Mouse (Mus musculus) embryonic facial prominence, embryonic 14.5 days (tissue): ENCODE results near the gene Cd69. TPM values are rescaled to one million over a fixed set of nuclear protein-coding genes. Genes with fewer than 3 reads are reported as not detected.

Experiments
- ATAC-seq: fragments of 200-750 bp; cut with Nextera tagmentation; 2 replicates; pipeline ENCODE4 v1.8.0; 2017; ENCODE audit warnings: low read depth, moderate number of reproducible peaks, moderate TSS enrichment
- DNase-seq: peaks from one replicate; pipeline ENCODE4 v3.0.0-alpha.2; 2015; ENCODE audit warnings: low spot score
- H3K27ac ChIP-seq: fragments of 300-500 bp; sonication (generic); replicated peaks from 2 replicates; pipeline ENCODE4 v1.5.1; 2014; ENCODE audit warnings: low read depth, mild to moderate bottlenecking, low read length, moderate library complexity
- H3K27me3 ChIP-seq: fragments of 300-500 bp; sonication (generic); replicated peaks from 2 replicates; pipeline ENCODE4 v1.6.1; 2014; ENCODE audit warnings: low read length; ENCODE audit not compliant: control insufficient read depth, insufficient read depth
- H3K36me3 ChIP-seq: fragments of 300-500 bp; sonication (generic); 2 replicates; pipeline ENCODE4 v1.6.1; 2014; ENCODE audit warnings: low read length, mixed read lengths; ENCODE audit not compliant: control insufficient read depth, insufficient read depth
- H3K4me1 ChIP-seq: fragments of 300-500 bp; sonication (generic); 2 replicates; pipeline ENCODE4 v1.6.1; 2014; ENCODE audit warnings: antibody characterized with exemption, low read length; ENCODE audit not compliant: control insufficient read depth, insufficient read depth
- H3K4me2 ChIP-seq: fragments of 300-500 bp; sonication (generic); 2 replicates; pipeline ENCODE4 v1.6.1; 2014; ENCODE audit warnings: low read depth, mild to moderate bottlenecking, low read length, moderate library complexity, mixed read lengths
- H3K4me3 ChIP-seq: fragments of 300-500 bp; sonication (generic); 2 replicates; pipeline ENCODE4 v1.5.1; 2014; ENCODE audit warnings: low read depth, mild to moderate bottlenecking, low read length
- H3K9ac ChIP-seq: fragments of 300-500 bp; sonication (generic); 2 replicates; pipeline ENCODE4 v1.6.1; 2014; ENCODE audit warnings: low read depth, mild to moderate bottlenecking, low read length, moderate library complexity, mixed read lengths
- H3K9me3 ChIP-seq: fragments of 300-500 bp; sonication (generic); 2 replicates; pipeline ENCODE4 v1.6.1; 2016; ENCODE audit warnings: low read length; ENCODE audit not compliant: control insufficient read depth
- WGBS: fragments of 180-500 bp; shearing (Covaris S2); extraction: QIAGEN DNeasy Blood & Tissue Kit; methylation state at CpG from one replicate; pipeline ENCODE4 v1.1.7; 2014; 5-methylcytosine and 5-hydroxymethylcytosine counted together
- polyA plus RNA-seq: library from polyadenylated mRNA; unstranded; fragments of >200 nt; fragmentation: Nextera tagmentation; extraction: Ambion mirVana; gene quantifications from 2 replicates; pipeline ENCODE4 v1.2.1, GENCODE M21; 2014

Gene Cd69
- polyA plus RNA-seq, 1 experiment from 2014 or later: 0.35 TPM

GRCm38 (mm10) chr6:129222188-129222800, 52.9 kb downstream of the Cd69 start:
- DNase-seq: no peak
- 78% methylated on average over 3 of the region's 3 CpGs for WGBS

GRCm38 (mm10) chr6:129221053-129221452, 54.2 kb downstream of the Cd69 start:
- DNase-seq (no peak), ATAC-seq (no peak)
- Histone ChIP-seq H3K27me3 (no peaks in the 10 kb centered on the region), H3K4me2 (no peak overlapping the region), H3K9ac (no peak overlapping the region), H3K9me3 (no peaks in the 10 kb centered on the region), H3K4me1 (no peaks in the 10 kb centered on the region), H3K27ac (no peak overlapping the region), H3K36me3 (no peaks in the 10 kb centered on the region), H3K4me3 (no peak overlapping the region)
- WGBS: 94% methylated on average over 1 of the region's 1 CpGs

More at GRCm38 (mm10) chr6:129222188-129222800, 52.9 kb downstream of the Cd69 start:
- Histone ChIP-seq H3K9me3 (no peaks in the 10 kb centered on the region), H3K9ac (no peak overlapping the region), H3K27me3 (no peaks in the 10 kb centered on the region), H3K27ac (no peak overlapping the region), H3K4me3 (no peak overlapping the region), H3K36me3 (no peaks in the 10 kb centered on the region), H3K4me2 (no peak overlapping the region), H3K4me1 (no peaks in the 10 kb centered on the region)
- ATAC-seq: no peak

GRCm38 (mm10) chr6:129219897-129220517, 55.2 kb downstream of the Cd69 start:
- Histone ChIP-seq H3K27me3 (no peaks in the 10 kb centered on the region), H3K36me3 (no peaks in the 10 kb centered on the region), H3K4me3 (no peak overlapping the region), H3K9me3 (no peaks in the 10 kb centered on the region), H3K27ac (no peak overlapping the region), H3K9ac (no peak overlapping the region), H3K4me2 (no peak overlapping the region), H3K4me1 (no peaks in the 10 kb centered on the region)
- ATAC-seq (no peak), DNase-seq (no peak)
- WGBS: 81% methylated on average over 3 of the region's 3 CpGs

- Histone ChIP-seq H3K4me1 (no peaks in the 10 kb centered on the region), H3K36me3 (no peaks in the 10 kb centered on the region), H3K9me3 (no peaks in the 10 kb centered on the region), H3K9ac (no peak overlapping the region), H3K27ac (no peak overlapping the region), H3K4me2 (no peak overlapping the region), H3K27me3 (no peaks in the 10 kb centered on the region), H3K4me3 (no peak overlapping the region)
- DNase-seq (no peak), ATAC-seq (no peak)
- WGBS: 79% methylated on average over 5 of the region's 5 CpGs
Measured at GRCm38 (mm10) chr6:129218191-129218696, 57.0 kb downstream of the Cd69 start.

Other genes starting within 250 kb of the Cd69 start
- 0.51 and 0.80 TPM in 2 replicates for gene Klrb1f, start 229.5 kb downstream of the Cd69 start, polyA plus RNA-seq
- 0.18 TPM in 2 replicates for gene Clec2e, start 174.5 kb downstream of the Cd69 start, polyA plus RNA-seq
- gene Clec2d, start 94.8 kb downstream of the Cd69 start, polyA plus RNA-seq: 0.51 and 0.97 TPM in 2 replicates
- 0.17 TPM in 1 of 2 replicates, not detected in the other for gene 4922502D21Rik, start 56.4 kb upstream of the Cd69 start, polyA plus RNA-seq
- 1.9 and 3.0 TPM in 2 replicates for gene Clec12a, start 67.3 kb upstream of the Cd69 start, polyA plus RNA-seq
- 0.21 TPM in 1 of 2 replicates, not detected in the other for gene Clec12b, start 110.4 kb upstream of the Cd69 start, polyA plus RNA-seq
- 1.6 and 2.2 TPM in 2 replicates for gene Clec1b, start 121.9 kb upstream of the Cd69 start, polyA plus RNA-seq
- gene Clec9a, start 133.4 kb upstream of the Cd69 start, polyA plus RNA-seq: 0.17 and 0.24 TPM in 2 replicates
- gene Clec1a, start 176.6 kb upstream of the Cd69 start, polyA plus RNA-seq: 2.7 and 4.3 TPM in 2 replicates
- 0.06 TPM in 1 of 2 replicates, not detected in the other for gene Olr1, start 231.7 kb upstream of the Cd69 start, polyA plus RNA-seq
- gene Tmem52b, start 237.1 kb upstream of the Cd69 start, polyA plus RNA-seq: not detected in 2 replicates